Mouse (Mus musculus): Measurements from ENCODE around the gene Gm5447. TPM values are rescaled to one million over a fixed set of nuclear protein-coding genes. Genes with fewer than 3 reads are reported as not detected.

Gm5447 gene
- polyA plus RNA-seq, 1 experiment from 2014 or later = not detected

DNA sequence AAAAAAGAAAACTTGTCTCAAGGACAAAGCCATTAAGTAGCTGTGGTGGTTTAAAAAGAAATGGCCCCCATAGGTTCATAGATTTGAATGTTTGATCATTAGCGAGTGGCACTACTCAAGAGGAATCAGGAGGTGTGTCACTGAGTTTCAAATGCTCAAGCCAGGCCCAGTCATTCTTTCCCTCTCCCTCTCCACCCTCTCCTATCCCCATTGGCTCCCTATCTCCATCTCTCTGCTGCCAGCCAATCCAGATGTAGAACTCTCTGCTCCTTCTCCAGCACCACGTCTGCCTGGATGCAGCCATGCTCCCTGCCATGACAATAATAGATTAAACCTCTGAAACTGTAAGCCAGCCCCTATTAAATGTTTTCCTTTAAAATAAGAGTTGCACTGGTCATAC, 12.1 kb upstream of the Gm5447 start:
- Histone ChIP-seq H3K27ac (no peak overlapping the region), H3K4me2 (replicated peaks) (no peak overlapping the region), H3K9me3 (no peaks in the 10 kb centered on the region), H3K4me3 (no peak overlapping the region), H3K36me3 (no peaks in the 10 kb centered on the region), H3K4me1 (peaks cover 17% of the 10 kb centered on the region), H3K27me3 (no peaks in the 10 kb centered on the region), H3K9ac (no peak overlapping the region)
- WGBS = 66% methylated on average over 2 of the region's 2 CpGs
- ATAC-seq (ENCODE audit: low FRiP score, low read depth) = no peak

DNA sequence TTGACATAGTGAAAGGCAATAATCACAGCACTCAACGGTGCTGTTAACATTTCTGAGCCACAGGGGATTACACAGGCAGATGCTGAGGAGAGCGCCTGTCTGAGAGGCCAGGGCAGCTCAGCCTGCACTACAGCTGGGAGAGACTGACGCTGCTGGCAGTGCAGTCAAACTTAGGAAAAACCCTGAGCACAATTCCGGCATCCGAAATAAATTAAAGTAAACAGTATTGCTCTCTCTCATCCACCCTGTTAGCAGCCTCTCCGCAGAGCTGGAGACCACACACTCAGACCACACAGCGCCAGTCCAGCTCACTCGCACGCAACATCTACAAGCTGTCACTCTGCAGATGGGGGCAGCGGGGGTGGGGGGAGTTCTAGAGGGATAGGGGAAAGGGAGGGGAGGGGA, 7.5 kb upstream of the Gm5447 start:
- WGBS = 6% methylated on average over 10 of the region's 10 CpGs
- Histone ChIP-seq H3K27me3 (no peaks in the 10 kb centered on the region), H3K36me3 (no peaks in the 10 kb centered on the region), H3K9me3 (no peaks in the 10 kb centered on the region), H3K4me1 (peaks cover 25% of the 10 kb centered on the region), H3K9ac (peak overlapping the region; percentile 35; the same call in 1 of the 2 replicates), H3K4me2 (replicated peaks) (peak overlapping the region; percentile 54), H3K4me3 (peak overlapping the region; percentile 19), H3K27ac (peak overlapping the region; percentile 10; the same call in 1 of the 2 replicates)
- ATAC-seq (ENCODE audit: low FRiP score, low read depth) = peak; percentile 86

DNA sequence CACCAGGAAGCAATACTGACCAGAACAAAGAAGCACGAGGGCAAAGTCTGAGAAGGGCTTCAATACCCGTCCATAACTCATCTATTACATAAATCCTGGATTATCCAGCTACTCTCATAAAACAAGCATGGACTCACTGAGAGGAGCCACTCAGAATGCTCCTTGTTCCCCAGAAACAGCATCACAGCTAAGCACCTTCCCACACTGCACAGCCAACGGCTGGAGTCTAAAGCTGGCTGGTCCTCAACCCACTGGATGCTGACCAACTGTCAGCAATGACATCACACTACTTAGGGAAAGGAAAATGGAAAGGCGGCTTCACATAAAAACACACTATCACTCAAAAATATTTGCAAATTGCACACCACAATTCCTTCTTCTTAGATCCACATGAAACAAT, 5.7 kb upstream of the Gm5447 start:
- no peak overlapping the region for H3K4me2 ChIP-seq (replicated peaks)
- no peaks in the 10 kb centered on the region for H3K27me3 ChIP-seq
- H3K9ac ChIP-seq = no peak overlapping the region
- H3K4me1 ChIP-seq = peaks cover 31% of the 10 kb centered on the region
- no peaks in the 10 kb centered on the region for H3K36me3 ChIP-seq
- no peak for ATAC-seq (ENCODE audit: low FRiP score, low read depth)
- no peak overlapping the region for H3K4me3 ChIP-seq
- no peaks in the 10 kb centered on the region for H3K9me3 ChIP-seq
- H3K27ac ChIP-seq = no peak overlapping the region
- WGBS = 68% methylated on average over 4 of the region's 4 CpGs

DNA sequence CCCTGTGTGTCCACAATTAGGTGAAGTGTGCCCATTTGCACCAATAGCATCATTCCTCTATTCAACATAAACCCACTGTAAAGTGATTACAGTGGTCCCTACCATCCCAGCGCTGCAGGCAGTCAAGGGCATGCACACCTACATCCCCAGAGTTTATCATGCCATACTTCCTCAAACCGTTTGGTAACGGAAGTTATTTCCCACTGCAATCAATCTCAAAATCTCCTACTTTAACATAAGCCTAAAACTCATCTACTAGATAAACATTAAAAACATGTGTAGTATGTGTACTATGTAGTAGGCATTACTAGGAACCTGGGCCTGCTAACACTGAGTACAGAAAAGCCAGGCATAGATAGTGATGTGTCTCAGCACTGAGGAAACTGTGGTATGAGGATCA, 3.0 kb upstream of the Gm5447 start:
- Histone ChIP-seq H3K27me3 (no peaks in the 10 kb centered on the region), H3K4me2 (replicated peaks) (no peak overlapping the region), H3K4me1 (peaks cover 26% of the 10 kb centered on the region), H3K9ac (no peak overlapping the region), H3K36me3 (no peaks in the 10 kb centered on the region), H3K27ac (no peak overlapping the region), H3K9me3 (no peaks in the 10 kb centered on the region), H3K4me3 (no peak overlapping the region)
- 90% methylated on average over 3 of the region's 3 CpGs for WGBS
- ATAC-seq (ENCODE audit: low FRiP score, low read depth) = no peak

DNA sequence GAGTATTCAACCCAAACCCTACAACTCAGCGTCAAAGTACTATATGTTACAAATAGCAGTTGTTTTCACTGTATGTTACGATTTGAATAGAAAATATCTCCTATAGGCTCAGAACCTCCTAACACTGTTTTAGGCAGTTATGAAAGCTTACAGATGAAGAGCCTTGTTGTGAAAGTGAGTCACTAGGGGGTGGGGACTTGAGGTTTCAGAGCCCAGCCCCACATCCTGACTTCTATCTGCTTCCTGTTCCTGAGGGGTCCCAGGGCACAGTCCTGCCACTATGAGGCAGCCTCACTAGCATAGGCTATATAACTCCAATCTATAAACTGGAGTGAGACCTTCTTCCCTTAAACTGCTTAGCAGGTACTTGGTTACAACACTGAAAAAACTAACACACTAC, 1.9 kb upstream of the Gm5447 start:
- ATAC-seq (ENCODE audit: low FRiP score, low read depth) = no peak
- Histone ChIP-seq H3K36me3 (no peaks in the 10 kb centered on the region), H3K4me3 (no peak overlapping the region), H3K9ac (no peak overlapping the region), H3K27me3 (0 out of 2 replicates have a peak, but pooled peaks cover 3% of the 10 kb centered on the region), H3K4me2 (replicated peaks) (no peak overlapping the region), H3K27ac (no peak overlapping the region), H3K4me1 (peaks cover 18% of the 10 kb centered on the region), H3K9me3 (no peaks in the 10 kb centered on the region)
- 94% methylated on average over 2 of the region's 2 CpGs for WGBS

DNA sequence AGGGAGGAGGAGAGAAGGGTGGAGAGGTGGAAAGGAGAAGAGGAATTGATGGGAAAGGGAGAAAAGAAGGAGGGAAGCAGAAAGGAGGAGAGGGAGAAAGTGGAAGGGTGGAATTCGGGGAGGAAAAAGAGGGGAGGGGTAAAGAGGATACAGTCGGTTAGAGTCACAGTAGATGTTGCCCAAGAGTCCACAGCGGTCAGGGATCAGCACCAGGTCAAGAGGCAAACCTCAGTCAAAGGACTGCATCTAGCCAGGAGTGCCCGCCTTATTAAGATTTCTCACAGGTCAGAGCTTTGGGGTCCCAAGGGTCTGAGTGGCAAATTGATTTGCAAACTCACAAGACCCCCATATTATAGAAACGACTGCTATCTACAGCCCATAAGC, 235 bp downstream of the Gm5447 start:
- H3K27ac ChIP-seq = peak overlapping the region; percentile 85; the same call in 1 of the 2 replicates

DNA sequence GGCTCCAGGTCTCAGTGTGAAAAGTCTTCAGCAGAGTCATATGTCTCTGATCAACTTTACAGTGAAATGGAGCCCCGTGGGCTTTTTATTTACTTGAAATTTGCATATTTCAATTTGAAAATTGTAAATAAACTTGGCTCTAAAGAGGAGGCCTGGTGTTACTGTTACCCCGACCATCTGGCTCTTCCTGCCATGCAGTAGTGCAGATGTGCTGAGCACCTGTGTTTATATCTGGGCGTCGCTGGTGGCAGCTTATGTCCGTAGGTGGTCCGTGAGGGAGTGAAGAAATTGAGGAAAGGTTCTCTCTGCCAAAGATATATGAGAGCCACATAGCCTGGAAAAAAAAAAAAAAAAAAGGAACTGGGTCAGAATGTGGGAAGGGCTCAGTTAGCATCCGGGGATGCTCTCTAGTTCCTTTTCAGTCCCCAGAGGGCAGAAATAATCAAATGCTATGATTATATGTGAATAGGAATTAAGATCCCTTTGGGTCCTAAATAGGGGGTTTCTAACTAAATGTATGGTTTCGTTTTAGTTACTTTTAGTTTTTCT, 2.6 kb downstream of the Gm5447 start:
- Histone ChIP-seq H3K4me1 (peaks cover 16% of the 10 kb centered on the region), H3K4me2 (replicated peaks) (no peak overlapping the region), H3K36me3 (no peaks in the 10 kb centered on the region), H3K27ac (no peak overlapping the region), H3K9ac (no peak overlapping the region), H3K27me3 (0 out of 2 replicates have a peak, but pooled peaks cover 3% of the 10 kb centered on the region), H3K9me3 (no peaks in the 10 kb centered on the region), H3K4me3 (no peak overlapping the region)
- ATAC-seq (ENCODE audit: low FRiP score, low read depth) = no peak
- 55% methylated on average over 8 of the region's 8 CpGs for WGBS

More for the DNA sequence above, 235 bp downstream of the Gm5447 start:
- 23% methylated on average over 5 of the region's 5 CpGs for WGBS
- Histone ChIP-seq H3K4me3 (peak overlapping the region; percentile 88), H3K36me3 (no peaks in the 10 kb centered on the region), H3K27me3 (0 out of 2 replicates have a peak, but pooled peaks cover 3% of the 10 kb centered on the region), H3K9me3 (no peaks in the 10 kb centered on the region), H3K4me2 (replicated peaks) (peak overlapping the region; percentile 67), H3K9ac (peak overlapping the region; percentile 90; the same call in 1 of the 2 replicates), H3K4me1 (peaks cover 18% of the 10 kb centered on the region)
- peak; percentile 35; the same call in 1 of the 2 replicates for ATAC-seq (ENCODE audit: low FRiP score, low read depth)

DNA sequence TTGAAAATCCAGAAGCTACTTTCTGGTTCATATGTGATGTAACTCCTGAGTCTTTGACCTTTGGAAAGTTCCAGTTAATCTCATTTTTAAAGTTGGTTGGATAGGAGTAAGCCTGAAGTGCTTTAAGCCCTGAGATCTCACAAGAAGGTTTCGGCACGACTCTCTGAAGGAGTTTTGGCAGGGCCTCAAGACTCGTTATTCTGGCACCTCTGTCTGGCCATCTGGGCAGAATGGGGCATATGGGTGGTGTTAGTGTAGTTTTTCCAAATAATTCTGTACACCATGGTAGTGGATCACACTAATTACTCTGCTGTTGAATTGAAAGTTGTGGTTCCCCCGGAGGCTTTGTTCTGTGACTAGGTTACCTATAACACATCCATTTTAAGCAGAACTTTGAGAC, 4.2 kb downstream of the Gm5447 start:
- 29% methylated on average over 4 of the region's 4 CpGs for WGBS
- ATAC-seq (ENCODE audit: low FRiP score, low read depth) = no peak
- H3K4me1 ChIP-seq = peaks cover 9% of the 10 kb centered on the region

DNA sequence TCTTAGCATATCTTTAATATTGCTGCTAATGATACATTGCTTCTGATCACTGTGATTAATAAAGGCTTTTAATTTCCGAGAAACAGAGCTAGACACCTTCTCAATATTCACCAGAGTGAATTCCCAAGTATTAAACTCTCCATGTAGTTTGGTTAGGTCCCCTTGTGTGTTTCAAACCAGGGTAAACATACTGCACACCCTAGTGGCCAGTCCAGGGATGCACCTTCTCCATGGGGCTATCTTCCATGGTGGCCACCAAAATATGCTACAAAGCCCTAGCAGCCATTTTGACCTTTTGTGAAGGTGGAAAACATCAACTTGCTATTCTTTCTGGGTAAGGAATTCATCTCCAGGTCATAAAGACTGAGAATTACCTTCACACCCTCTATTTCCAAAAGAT, 7.7 kb downstream of the Gm5447 start:
- Histone ChIP-seq H3K4me2 (replicated peaks) (no peak overlapping the region), H3K9me3 (no peaks in the 10 kb centered on the region), H3K27ac (no peak overlapping the region), H3K4me1 (peaks cover 19% of the 10 kb centered on the region), H3K4me3 (no peak overlapping the region), H3K27me3 (peaks cover under 1% of the 10 kb centered on the region; the same call in 1 of the 2 replicates), H3K9ac (no peak overlapping the region), H3K36me3 (no peaks in the 10 kb centered on the region)
- whole genome bisulfite sequencing = 59% methylated on average over 1 of the region's 1 CpGs
- ATAC-seq (ENCODE audit: low FRiP score, low read depth) = no peak

More for the DNA sequence above, 4.2 kb downstream of the Gm5447 start:
- no peaks in the 10 kb centered on the region for H3K9me3 ChIP-seq
- H3K4me2 ChIP-seq (replicated peaks) = no peak overlapping the region
- no peak overlapping the region for H3K9ac ChIP-seq
- no peak overlapping the region for H3K4me3 ChIP-seq
- 0 out of 2 replicates have a peak, but pooled peaks cover 3% of the 10 kb centered on the region for H3K27me3 ChIP-seq
- H3K36me3 ChIP-seq = no peaks in the 10 kb centered on the region
- no peak overlapping the region; the same call in 1 of the 2 replicates for H3K27ac ChIP-seq

DNA sequence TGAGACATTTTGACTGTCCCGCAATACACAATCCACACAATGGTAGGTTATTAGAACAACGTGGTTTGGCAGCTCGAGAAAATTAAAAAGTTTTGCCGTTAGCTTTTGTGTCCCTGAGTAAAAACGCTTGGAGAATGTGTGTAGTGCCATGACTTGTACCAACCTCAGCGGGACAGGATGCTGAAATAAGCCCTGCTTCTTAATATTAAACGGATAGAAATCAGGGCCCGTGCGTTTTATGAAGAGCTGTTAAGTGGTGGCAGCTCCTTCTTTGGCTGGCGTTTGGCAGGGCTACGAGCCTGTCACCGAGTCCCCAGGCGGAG, 11.2 kb downstream of the Gm5447 start:
- peak overlapping the region; percentile 55; the same call in 1 of the 2 replicates for H3K27ac ChIP-seq

DNA sequence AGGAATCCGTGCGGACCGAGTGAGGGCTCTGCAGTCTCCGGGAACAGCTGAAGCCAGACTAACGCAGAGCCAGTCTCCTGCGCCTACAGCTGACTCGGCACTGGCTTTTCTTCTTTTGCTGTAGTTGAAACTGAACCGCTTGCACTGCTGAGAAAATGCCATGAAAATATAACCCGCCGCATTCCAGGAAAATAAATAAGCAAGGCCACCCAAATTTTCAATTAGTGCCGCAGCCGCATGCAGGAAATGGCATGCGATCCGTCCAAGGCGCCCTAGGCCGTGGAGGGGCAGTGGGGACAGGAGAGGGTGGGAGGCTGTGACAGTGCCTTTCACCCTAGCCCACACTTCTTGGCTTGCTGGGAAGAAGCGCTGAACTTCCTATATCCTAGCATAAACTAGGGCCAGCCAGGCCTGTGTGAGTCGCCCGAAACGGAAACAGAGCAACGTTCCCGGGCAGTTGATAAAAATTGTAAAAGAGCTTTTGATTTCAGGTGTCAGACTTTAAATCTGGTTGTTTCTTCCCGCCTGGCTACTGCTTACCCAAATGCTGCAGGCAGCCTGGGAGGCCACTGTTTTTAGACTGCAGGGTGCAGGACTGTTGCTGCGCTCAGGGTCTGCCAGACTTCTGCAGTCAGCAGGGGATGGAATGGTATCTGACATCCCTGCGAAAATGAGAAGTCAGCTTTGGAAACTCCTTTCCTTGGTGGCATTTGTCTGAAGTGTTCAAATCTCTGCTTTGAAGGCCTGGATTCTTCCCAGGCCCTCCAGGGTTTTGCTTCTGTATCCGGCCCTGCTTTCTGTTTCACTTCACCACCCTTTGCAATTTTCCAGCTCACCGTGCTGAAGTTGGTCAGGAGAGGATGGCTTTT, 11.8 kb downstream of the Gm5447 start:
- Histone ChIP-seq H3K4me1 (peaks cover 14% of the 10 kb centered on the region), H3K36me3 (no peaks in the 10 kb centered on the region), H3K27me3 (peaks cover 23% of the 10 kb centered on the region), H3K4me2 (replicated peaks) (peak overlapping the region; percentile 75), H3K27ac (peak overlapping the region; percentile 55; the same call in 1 of the 2 replicates), H3K4me3 (peak overlapping the region; percentile 40), H3K9me3 (no peaks in the 10 kb centered on the region), H3K9ac (peak overlapping the region; percentile 61)
- WGBS = 12% methylated on average over 27 of the region's 27 CpGs
- ATAC-seq (ENCODE audit: low FRiP score, low read depth) = peak; percentile 77

More for the DNA sequence above, 11.2 kb downstream of the Gm5447 start:
- peak overlapping the region; percentile 75 for H3K4me2 ChIP-seq (replicated peaks)
- peaks cover 23% of the 10 kb centered on the region for H3K27me3 ChIP-seq
- H3K4me1 ChIP-seq = peaks cover 14% of the 10 kb centered on the region
- 10% methylated on average over 13 of the region's 13 CpGs for WGBS
- no peak for ATAC-seq (ENCODE audit: low FRiP score, low read depth)
- peak overlapping the region; percentile 61; the same call in 1 of the 2 replicates for H3K9ac ChIP-seq
- H3K9me3 ChIP-seq = no peaks in the 10 kb centered on the region
- no peaks in the 10 kb centered on the region for H3K36me3 ChIP-seq
- peak overlapping the region; percentile 40 for H3K4me3 ChIP-seq

DNA sequence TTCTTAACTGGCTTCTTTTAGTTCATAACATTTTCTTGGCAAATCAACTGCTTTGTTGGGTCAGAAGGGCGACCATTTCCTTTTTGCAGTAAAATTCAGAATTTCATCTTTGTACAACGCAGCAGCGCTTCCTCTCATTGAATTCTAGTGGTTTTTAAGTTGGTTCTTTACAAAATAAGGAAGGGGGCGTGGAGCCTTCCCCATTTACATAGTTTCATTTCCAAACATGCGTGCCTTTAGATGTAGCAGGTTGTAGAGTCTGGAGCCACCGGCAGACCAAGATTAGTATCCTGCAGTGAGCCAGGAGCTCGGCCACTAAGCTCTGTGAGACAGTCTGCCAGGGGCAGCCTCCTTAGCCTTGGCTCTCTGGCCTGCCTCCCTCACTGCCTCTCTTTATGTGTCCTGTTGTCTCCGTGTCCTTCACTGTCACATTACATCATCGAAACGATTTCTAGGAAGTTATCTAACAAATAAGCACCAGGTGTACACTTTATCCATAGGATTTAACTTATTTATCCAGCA, 13.0 kb downstream of the Gm5447 start:
- no peak for ATAC-seq (ENCODE audit: low FRiP score, low read depth)
- Histone ChIP-seq H3K36me3 (no peaks in the 10 kb centered on the region), H3K27me3 (peaks cover 30% of the 10 kb centered on the region), H3K9ac (no peak overlapping the region), H3K4me1 (peaks cover 14% of the 10 kb centered on the region), H3K4me3 (no peak overlapping the region), H3K9me3 (no peaks in the 10 kb centered on the region), H3K4me2 (replicated peaks) (no peak overlapping the region), H3K27ac (no peak overlapping the region)
- 65% methylated on average over 10 of the region's 10 CpGs for WGBS
